Mouse (Mus musculus): Measurements from ENCODE around the gene Zdhhc17.
A peak's percentile ranks its signal among the peaks of the same experiment; 100 is the strongest.

The Zdhhc17 gene

GRCm38 (mm10) chr10:111009641-111010479 is at the start of gene Zdhhc17:
Gene Zdhhc17, minus strand, starts transcription at chr10:111010140.
- DNase-seq: peak; percentile 91

- no peak for DNase-seq
Observed at GRCm38 (mm10) chr10:111055770-111056169, 45.8 kb upstream of the Zdhhc17 start.

- DNase-seq: no peak
Observed at GRCm38 (mm10) chr10:111051606-111052005, 41.7 kb upstream of the Zdhhc17 start.

- no peak for DNase-seq
Observed at GRCm38 (mm10) chr10:111050511-111050910, 40.6 kb upstream of the Zdhhc17 start.

GRCm38 (mm10) chr10:111050061-111050460 is 40.1 kb upstream of the Zdhhc17 start:
- DNase-seq: no peak

- DNase-seq: no peak
Observed at GRCm38 (mm10) chr10:111047895-111048294, 38.0 kb upstream of the Zdhhc17 start.

- no peak for DNase-seq
Observed at GRCm38 (mm10) chr10:111040078-111040656, 30.2 kb upstream of the Zdhhc17 start.

GRCm38 (mm10) chr10:111036851-111037250 is 26.9 kb upstream of the Zdhhc17 start:
- no peak for DNase-seq

GRCm38 (mm10) chr10:111035134-111035533 is 25.2 kb upstream of the Zdhhc17 start:
- DNase-seq: no peak

GRCm38 (mm10) chr10:111031511-111032365 is 21.8 kb upstream of the Zdhhc17 start:
- DNase-seq: peak; percentile 25

GRCm38 (mm10) chr10:111030845-111031244 is 20.9 kb upstream of the Zdhhc17 start:
- no peak for DNase-seq

GRCm38 (mm10) chr10:111026106-111026505 is 16.2 kb upstream of the Zdhhc17 start:
- no peak for DNase-seq

GRCm38 (mm10) chr10:111024746-111025145 is 14.8 kb upstream of the Zdhhc17 start:
- DNase-seq: no peak

- no peak for DNase-seq
Observed at GRCm38 (mm10) chr10:111014476-111014875, 4.5 kb upstream of the Zdhhc17 start.

GRCm38 (mm10) chr10:111013265-111013664 is 3.3 kb upstream of the Zdhhc17 start:
- no peak for DNase-seq

- no peak for DNase-seq
Observed at GRCm38 (mm10) chr10:111012496-111013038, 2.6 kb upstream of the Zdhhc17 start.

GRCm38 (mm10) chr10:111011226-111011765 is 1.4 kb upstream of the Zdhhc17 start:
- DNase-seq: no peak

GRCm38 (mm10) chr10:111010480-111011225 is 713 bp upstream of the Zdhhc17 start:
- DNase-seq: peak; percentile 32

- DNase-seq: no peak
Observed at GRCm38 (mm10) chr10:111009113-111009640, 763 bp downstream of the Zdhhc17 start.

GRCm38 (mm10) chr10:111007687-111008086 is 2.3 kb downstream of the Zdhhc17 start:
- no peak for DNase-seq

GRCm38 (mm10) chr10:111005611-111006488 is 4.1 kb downstream of the Zdhhc17 start:
- no peak for DNase-seq

Data from thymus, postnatal 25 days (tissue).